Mouse (Mus musculus) kidney, adult 9 months (tissue): ENCODE results near the gene Polg2.

Source experiments
- DNase-seq: peaks from one replicate; pipeline ENCODE4 v3.0.0; 2022

Gene Polg2

DNA sequence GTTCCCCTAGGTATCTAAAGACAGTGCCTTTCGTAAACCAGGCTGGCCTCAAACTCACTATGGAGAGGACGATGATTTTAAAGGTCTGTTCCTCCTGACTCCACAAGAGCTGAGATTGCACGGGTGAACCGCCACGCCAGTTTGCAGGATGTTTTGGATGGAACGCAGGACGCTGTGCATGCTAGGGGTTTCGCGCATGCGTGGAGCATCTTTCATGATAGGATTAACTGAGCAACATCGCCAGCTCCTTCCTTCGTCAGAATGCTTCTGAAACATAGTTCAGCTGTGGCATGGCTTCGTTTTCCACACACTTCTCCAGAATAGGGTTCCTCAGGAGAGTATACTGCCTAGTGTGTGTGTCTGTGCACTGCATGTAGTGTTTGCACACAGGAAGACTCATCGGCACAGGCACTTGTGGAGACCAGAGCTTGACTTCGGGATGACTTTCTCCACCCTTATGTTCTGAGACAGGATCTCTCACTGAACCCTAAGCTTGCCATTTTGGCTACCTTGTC lies 55.7 kb downstream of the Polg2 start:
- no peak for DNase-seq

GRCm38 (mm10) chr11:106722831-106723361 lies 56.4 kb downstream of the Polg2 start:
- DNase-seq = peak; percentile 31

- no peak for DNase-seq
These were observed 59.0 kb downstream of the Polg2 start for GRCm38 (mm10) chr11:106720379-106720778.
